Mouse (Mus musculus) MEL (cell line): Measurements from ENCODE around the gene Mast1. TPM values are rescaled to one million over a fixed set of nuclear protein-coding genes. Genes with fewer than 3 reads are reported as not detected.
A peak's percentile ranks its signal among the peaks of the same experiment; 100 is the strongest.

ENCODE experiments used
- DNase-seq: peaks from one replicate; pipeline ENCODE4 v3.0.0; 2011; ENCODE audit warnings: low read depth, low spot score
- H3K27ac ChIP-seq: 2 replicates; pipeline ENCODE4 v1.5.1; 2012; ENCODE audit warnings: low read depth, mild to moderate bottlenecking, control low read depth, low read length, moderate library complexity; ENCODE audit not compliant: control insufficient read depth
- H3K27me3 ChIP-seq, 2 experiments: fragments of 150-350 bp in 1 of 2; sonication (generic) in 1 of 2; 2 replicates each; pipeline ENCODE4 v1.6.1; 2012; ENCODE audit warnings: low read length in 2 of 2, mild to moderate bottlenecking in 2 of 2, improper control_type of control experiment in 1 of 2, moderate library complexity in 1 of 2; ENCODE audit not compliant: insufficient read depth in 2 of 2, control insufficient read depth in 1 of 2
- H3K36me3 ChIP-seq, 2 experiments: 2 replicates each; pipeline ENCODE4 v1.6.1; 2012 to 2014; ENCODE audit warnings: low read length in 2 of 2, improper control_type of control experiment in 1 of 2, inconsistent platforms in 1 of 2, mild to moderate bottlenecking in 1 of 2; ENCODE audit not compliant: insufficient read depth in 2 of 2, control insufficient read depth in 1 of 2
- H3K4me1 ChIP-seq, 2 experiments: fragments of 150-350 bp in 1 of 2; sonication (generic) in 1 of 2; 2 replicates each; pipeline ENCODE4 v1.6.1; 2012; ENCODE audit warnings: low read length in 2 of 2, improper control_type of control experiment in 1 of 2, mild to moderate bottlenecking in 1 of 2; ENCODE audit not compliant: insufficient read depth in 2 of 2, control insufficient read depth in 1 of 2
- H3K4me3 ChIP-seq, 2 experiments: fragments of 150-350 bp in 1 of 2; sonication (generic) in 1 of 2; 2 replicates each; pipeline ENCODE4 v1.5.1; 2012; ENCODE audit warnings: low read depth in 2 of 2, low read length in 2 of 2, mild to moderate bottlenecking in 2 of 2, moderate library complexity in 2 of 2, control low read depth in 1 of 2, improper control_type of control experiment in 1 of 2; ENCODE audit not compliant: control insufficient read depth in 1 of 2, insufficient read depth in 1 of 2
- H3K79me2 ChIP-seq: 2 replicates; pipeline ENCODE4 v1.6.1; 2012; ENCODE audit warnings: mild to moderate bottlenecking, low read length, moderate library complexity; ENCODE audit not compliant: control insufficient read depth, poor library complexity, insufficient read depth
- H3K9ac ChIP-seq: 2 replicates; pipeline ENCODE4 v1.6.1; 2012; ENCODE audit warnings: low read depth, mild to moderate bottlenecking, control low read depth, low read length, moderate library complexity; ENCODE audit not compliant: control insufficient read depth, poor library complexity, severe bottlenecking
- H3K9me3 ChIP-seq: fragments of 150-350 bp; sonication (generic); replicated peaks from 2 replicates; pipeline ENCODE4 v1.6.1; 2012; ENCODE audit warnings: mild to moderate bottlenecking, low read length, improper control_type of control experiment, moderate library complexity; ENCODE audit not compliant: insufficient read depth
- BHLHE40 ChIP-seq: IDR thresholded peaks from 2 replicates; pipeline ENCODE4 v1.6.1; 2012; ENCODE audit warnings: low read depth, mild to moderate bottlenecking, inconsistent platforms, low read length, improper control_type of control experiment, borderline replicate concordance
- CHD1 ChIP-seq: IDR thresholded peaks from 2 replicates; pipeline ENCODE4 v1.6.1; 2012; ENCODE audit warnings: low read depth, mild to moderate bottlenecking, inconsistent platforms, low read length, improper control_type of control experiment
- CHD2 ChIP-seq: IDR thresholded peaks from 2 replicates; pipeline ENCODE4 v1.6.1; 2011; ENCODE audit warnings: low read length, improper control_type of control experiment
- CTCF ChIP-seq, 3 experiments: IDR thresholded peaks in 2 of 3; conservative IDR thresholded peaks in 1 of 3; 2 replicates each; pipeline ENCODE4 v1.5.1; 2011 to 2012; ENCODE audit warnings: low read length in 3 of 3, low read depth in 2 of 3, mild to moderate bottlenecking in 2 of 3, improper control_type of control experiment in 1 of 3, inconsistent platforms in 1 of 3, mixed read lengths in 1 of 3, moderate library complexity in 1 of 3; ENCODE audit not compliant: control insufficient read depth in 1 of 3, insufficient read depth in 1 of 3, poor library complexity in 1 of 3, severe bottlenecking in 1 of 3
- ELF1 ChIP-seq: IDR thresholded peaks from 2 replicates; pipeline ENCODE4 v1.6.1; 2014; ENCODE audit warnings: low read depth, mild to moderate bottlenecking, inconsistent platforms, low read length, improper control_type of control experiment, moderate library complexity
- EP300 ChIP-seq, 2 experiments: IDR thresholded peaks; 2 replicates each; pipeline ENCODE4 v1.6.1; 2011; ENCODE audit warnings: improper control_type of control experiment in 2 of 2, low read length in 2 of 2, low read depth in 1 of 2, mild to moderate bottlenecking in 1 of 2
- ETS1 ChIP-seq: IDR thresholded peaks from 2 replicates; pipeline ENCODE4 v1.6.1; 2012; ENCODE audit warnings: low read depth, mild to moderate bottlenecking, inconsistent platforms, low read length, improper control_type of control experiment, moderate library complexity
- GABPA ChIP-seq: IDR thresholded peaks from 2 replicates; pipeline ENCODE4 v1.6.1; 2012; ENCODE audit warnings: low read depth, mild to moderate bottlenecking, inconsistent platforms, low read length, improper control_type of control experiment, moderate library complexity
- GATA1 ChIP-seq: IDR thresholded peaks from 2 replicates; pipeline ENCODE4 v1.6.1; 2011; ENCODE audit warnings: low read depth, low read length, improper control_type of control experiment
- MAFK ChIP-seq: IDR thresholded peaks from 2 replicates; pipeline ENCODE4 v1.6.1; 2011; ENCODE audit warnings: low read depth, mild to moderate bottlenecking, low read length, improper control_type of control experiment, borderline replicate concordance
- MAX ChIP-seq: IDR thresholded peaks from 2 replicates; pipeline ENCODE4 v1.6.1; 2011; ENCODE audit warnings: low read length, improper control_type of control experiment
- MEF2A ChIP-seq: IDR thresholded peaks from 2 replicates; pipeline ENCODE4 v1.6.1; 2014; ENCODE audit warnings: low read depth, mild to moderate bottlenecking, inconsistent platforms, low read length, improper control_type of control experiment; ENCODE audit not compliant: poor library complexity, insufficient replicate concordance, severe bottlenecking; ENCODE audit errors: extremely low read depth
- MXI1 ChIP-seq: IDR thresholded peaks from 2 replicates; pipeline ENCODE4 v1.6.1; 2011; ENCODE audit warnings: mild to moderate bottlenecking, low read depth, low read length, improper control_type of control experiment
- MYB ChIP-seq: IDR thresholded peaks from 2 replicates; pipeline ENCODE4 v1.6.1; 2011; ENCODE audit warnings: mild to moderate bottlenecking, low read depth, low read length, improper control_type of control experiment
- NELFE ChIP-seq: IDR thresholded peaks from 2 replicates; pipeline ENCODE4 v1.6.1; 2011; ENCODE audit warnings: low read depth, low read length, improper control_type of control experiment
- NRF1 ChIP-seq: IDR thresholded peaks from 2 replicates; pipeline ENCODE4 v1.6.1; 2014; ENCODE audit warnings: low read depth, mild to moderate bottlenecking, inconsistent platforms, low read length, improper control_type of control experiment, moderate library complexity; ENCODE audit not compliant: poor library complexity, insufficient read depth, severe bottlenecking
- POLR2A ChIP-seq, 2 experiments: IDR thresholded peaks; 2 replicates each; pipeline ENCODE4 v1.6.1; 2011 to 2012; ENCODE audit warnings: low read length in 2 of 2, mild to moderate bottlenecking in 2 of 2, control low read depth in 1 of 2, improper control_type of control experiment in 1 of 2, low read depth in 1 of 2, moderate library complexity in 1 of 2; ENCODE audit not compliant: control insufficient read depth in 1 of 2, insufficient read depth in 1 of 2, poor library complexity in 1 of 2
- POLR2AphosphoS2 ChIP-seq: IDR thresholded peaks from 2 replicates; pipeline ENCODE4 v1.6.1; 2011; ENCODE audit warnings: low read length, improper control_type of control experiment
- POLR2AphosphoS5 ChIP-seq: IDR thresholded peaks from 2 replicates; pipeline ENCODE4 v1.6.1; 2012; ENCODE audit warnings: low read depth, borderline replicate concordance, mild to moderate bottlenecking, inconsistent platforms, low read length, moderate library complexity, mixed read lengths
- RCOR1 ChIP-seq: IDR thresholded peaks from 2 replicates; pipeline ENCODE4 v1.6.1; 2012; ENCODE audit warnings: low read depth, mild to moderate bottlenecking, inconsistent platforms, low read length, improper control_type of control experiment
- SMC3 ChIP-seq: IDR thresholded peaks from 2 replicates; pipeline ENCODE4 v1.6.1; 2011; ENCODE audit warnings: low read depth, low read length, improper control_type of control experiment
- TBP ChIP-seq: IDR thresholded peaks from 2 replicates; pipeline ENCODE4 v1.8.0; 2011; ENCODE audit warnings: low read depth, low read length, improper control_type of control experiment
- TCF12 ChIP-seq: IDR thresholded peaks from 2 replicates; pipeline ENCODE4 v1.6.1; 2014; ENCODE audit warnings: low read depth, mild to moderate bottlenecking, inconsistent platforms, low read length, improper control_type of control experiment, moderate library complexity
- USF1 ChIP-seq: IDR thresholded peaks from 2 replicates; pipeline ENCODE4 v1.6.1; 2014; ENCODE audit warnings: low read depth, mild to moderate bottlenecking, inconsistent platforms, low read length, improper control_type of control experiment, moderate library complexity
- USF2 ChIP-seq, 2 experiments: IDR thresholded peaks; 2 replicates each; pipeline ENCODE4 v1.6.1; 2011 to 2012; ENCODE audit warnings: improper control_type of control experiment in 2 of 2, low read length in 2 of 2, borderline replicate concordance in 1 of 2, inconsistent platforms in 1 of 2, low read depth in 1 of 2, mild to moderate bottlenecking in 1 of 2; ENCODE audit not compliant: insufficient read depth in 1 of 2
- ZMIZ1 ChIP-seq: IDR thresholded peaks from 2 replicates; pipeline ENCODE4 v1.6.1; 2012; ENCODE audit warnings: low read depth, mild to moderate bottlenecking, inconsistent platforms, low read length, improper control_type of control experiment, moderate library complexity
- ZNF384 ChIP-seq: IDR thresholded peaks from 2 replicates; pipeline ENCODE4 v1.6.1; 2012; ENCODE audit warnings: low read depth, mild to moderate bottlenecking, inconsistent platforms, low read length, improper control_type of control experiment
- polyA plus RNA-seq, 2 experiments: library from polyadenylated mRNA; stranded (reverse) in 1 of 2; unstranded in 1 of 2; fragments of >175 nt in 1 of 2; fragments of >200 nt in 1 of 2; gene quantifications; 2 replicates each; pipeline versions ENCODE4 v1.2.1 to v1.2.4; 2012; ENCODE audit warnings: low replicate concordance in 2 of 2, low read depth in 1 of 2; ENCODE audit not compliant: insufficient read length in 2 of 2, insufficient read depth in 1 of 2, missing spikeins in 1 of 2
- total RNA-seq: library from RNA; depleted of rRNA; stranded (reverse); fragments of 300-350 nt; gene quantifications from 2 replicates; pipeline ENCODE4 v1.2.3, GENCODE M21; 2012

Gene Mast1
- total and polyA plus RNA-seq, 3 experiments, result 0.77 to 4.5 TPM; not detected in 1

GRCm38 (mm10) chr8:84909162-84909767 lies 27.9 kb downstream of the Mast1 start:
- peak overlapping the region; percentile 74 to 94 for H3K4me3 ChIP-seq
- H3K4me1 ChIP-seq, result peaks cover 2 to 42% of the 10 kb centered on the region in 2 experiments; a peak in 3 of 4 replicates
- H3K36me3 ChIP-seq, result peaks cover 8 to 27% of the 10 kb centered on the region in 2 experiments; a peak in 3 of 4 replicates
- peak; percentile 90; the same call in 1 of the 2 replicates for TF ChIP-seq CHD1
- no peak for TF ChIP-seq MEF2A
- TF ChIP-seq GABPA, result no peak
- TF ChIP-seq GATA1, result no peak
- TF ChIP-seq USF1, result no peak
- no peak for TF ChIP-seq TBP
- H3K27ac ChIP-seq, result peak overlapping the region; percentile 95
- H3K79me2 ChIP-seq, result peaks cover 29% of the 10 kb centered on the region
- H3K9ac ChIP-seq, result peak overlapping the region; percentile 96
- no peak for DNase-seq
- H3K9me3 ChIP-seq, result no peaks in the 10 kb centered on the region
- H3K27me3 ChIP-seq, result no peaks in the 10 kb centered on the region

GRCm38 (mm10) chr8:84908421-84909161 lies 28.6 kb downstream of the Mast1 start, which contains the start of gene Dnase2a:
Gene Dnase2a, plus strand, starts transcription at chr8:84908560.
- peak within 1 kb of the TSS; percentile 95 for H3K27ac ChIP-seq
- H3K9ac ChIP-seq, result peak within 1 kb of the TSS; percentile 96
- H3K9me3 ChIP-seq, result no peaks in the 10 kb centered on the region
- H3K27me3 ChIP-seq, result no peaks in the 10 kb centered on the region
- H3K4me3 ChIP-seq, result peak within 1 kb of the TSS; percentile 74 to 94
- peaks cover 9 to 30% of the 10 kb centered on the region in 2 experiments; a peak in 3 of 4 replicates for H3K36me3 ChIP-seq
- H3K79me2 ChIP-seq, result peaks cover 32% of the 10 kb centered on the region
- H3K4me1 ChIP-seq, result peaks cover 2 to 38% of the 10 kb centered on the region in 2 experiments; a peak in 3 of 4 replicates
- DNase-seq, result peak; percentile 99
- TF ChIP-seq TBP, result peak; percentile 91
- peak; percentile 88 for TF ChIP-seq MAX
- TF ChIP-seq ZNF384, result no peak; the same call in 1 of the 2 replicates
- no peak for TF ChIP-seq EP300 (IDR thresholded peaks at IDR 0.05; ENCODE audit: low read depth in 1 of 2, low read length in 2 of 2)
- TF ChIP-seq USF2 (IDR thresholded peaks at IDR 0.05; ENCODE audit: borderline replicate concordance in 1 of 2, insufficient read depth in 1 of 2, low read depth in 1 of 2, low read length in 2 of 2), result peak; percentile 77 to 89
- no peak for TF ChIP-seq NRF1
- no peak for TF ChIP-seq CTCF (IDR thresholded peaks at IDR 0.05 in 2 of 3, conservative IDR thresholded peaks at IDR 0.05 in 1 of 3; ENCODE audit: control insufficient read depth in 1 of 3, insufficient read depth in 1 of 3, low read depth in 2 of 3, low read length in 3 of 3, poor library complexity in 1 of 3, severe bottlenecking in 1 of 3)
- TF ChIP-seq ZMIZ1, result peak; percentile 95
- 0 out of 2 replicates have a peak, but pooled peaks have one; percentile 2 for TF ChIP-seq SMC3
- TF ChIP-seq RCOR1, result no peak
- TF ChIP-seq POLR2AphosphoS2, result peak; percentile 84
- TF ChIP-seq USF1, result peak; percentile 98
- no peak for TF ChIP-seq MAFK
- peak; percentile 83 to 98 for TF ChIP-seq POLR2A (IDR thresholded peaks at IDR 0.05; ENCODE audit: control insufficient read depth in 1 of 2, insufficient read depth in 1 of 2, low read depth in 1 of 2, low read length in 2 of 2, poor library complexity in 1 of 2)
- TF ChIP-seq MYB, result no peak
- TF ChIP-seq BHLHE40, result peak; percentile 83; the same call in 1 of the 2 replicates
- TF ChIP-seq POLR2AphosphoS5, result no peak; the same call in 1 of the 2 replicates
- peak; percentile 96 for TF ChIP-seq NELFE
- 0 out of 2 replicates have a peak, but pooled peaks have one; percentile 7 for TF ChIP-seq ELF1
- TF ChIP-seq TCF12, result peak; percentile 68; the same call in 1 of the 2 replicates
- 0 out of 2 replicates have a peak, but pooled peaks have one; percentile 6 for TF ChIP-seq ETS1
- TF ChIP-seq MXI1, result peak; percentile 84
- TF ChIP-seq CHD2, result no peak; the same call in 1 of the 2 replicates
- TF ChIP-seq GATA1, result no peak
- no peak; the same call in 1 of the 2 replicates for TF ChIP-seq CHD1
